Mouse (Mus musculus): Measurements from ENCODE around the gene Lingo4.

DNA sequence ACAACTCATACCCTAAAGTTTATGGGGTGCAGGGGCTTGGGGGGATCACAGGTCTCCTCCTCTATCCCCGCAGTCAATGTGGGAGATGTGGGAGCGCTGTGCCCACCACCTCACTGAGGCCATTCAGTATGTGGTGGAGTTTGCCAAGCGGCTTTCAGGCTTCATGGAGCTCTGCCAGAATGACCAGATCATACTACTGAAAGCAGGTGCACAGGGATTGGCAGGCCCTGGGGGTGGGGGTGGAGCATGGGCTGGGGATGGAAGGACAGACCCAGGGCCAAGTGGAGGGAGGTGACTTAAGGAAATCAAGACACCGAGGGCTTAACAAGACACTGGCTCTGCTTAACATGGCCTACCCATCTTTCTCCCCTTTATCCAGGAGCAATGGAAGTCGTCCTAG lies 7.3 kb upstream of the Lingo4 start:
- TF ChIP-seq CTCF (IDR thresholded peaks at IDR 0.05; ENCODE audit: low read depth) (no peak), EP300 (optimal IDR thresholded peaks at IDR 0.05) (no peak)
